Mouse (Mus musculus) E14TG2a.4 (cell line): ENCODE measurements at regions not wholly inside any gene's neighbourhood (a gene's known extent, or its start where the extent isn't known, plus 50 kb on each side); places are given as distances from the start of the nearest gene placed in this dataset.
A peak's percentile ranks its signal among the peaks of the same experiment; 100 is the strongest.

Experiments
- H3K27me3 ChIP-seq: 2 replicates; pipeline ENCODE4 v1.6.1; 2014; ENCODE audit warnings: low read length, control low read depth; ENCODE audit not compliant: insufficient read depth
- H3K36me3 ChIP-seq: 2 replicates; pipeline ENCODE4 v1.6.1; 2014; ENCODE audit warnings: low read length, control low read depth; ENCODE audit not compliant: insufficient read depth
- H3K4me1 ChIP-seq: replicated peaks from 2 replicates; pipeline ENCODE4 v1.6.1; 2014; ENCODE audit warnings: low read depth, low read length, control low read depth
- H3K4me3 ChIP-seq: replicated peaks from 2 replicates; pipeline ENCODE4 v1.5.1; 2014; ENCODE audit warnings: mild to moderate bottlenecking, low read length
- H3K9me3 ChIP-seq: 2 replicates; pipeline ENCODE4 v1.6.1; 2014; ENCODE audit warnings: low read length, control low read depth
- CTCF ChIP-seq: conservative IDR thresholded peaks from 2 replicates; pipeline ENCODE4 v1.5.1; 2014; ENCODE audit warnings: low read length
- NANOG ChIP-seq: IDR thresholded peaks from 2 replicates; pipeline ENCODE4 v1.6.1; 2014; ENCODE audit warnings: borderline replicate concordance, low read length, mixed read lengths
- POU5F1 ChIP-seq: IDR thresholded peaks from 2 replicates; pipeline ENCODE4 v1.6.1; 2014; ENCODE audit warnings: low read length, borderline replicate concordance

DNA sequence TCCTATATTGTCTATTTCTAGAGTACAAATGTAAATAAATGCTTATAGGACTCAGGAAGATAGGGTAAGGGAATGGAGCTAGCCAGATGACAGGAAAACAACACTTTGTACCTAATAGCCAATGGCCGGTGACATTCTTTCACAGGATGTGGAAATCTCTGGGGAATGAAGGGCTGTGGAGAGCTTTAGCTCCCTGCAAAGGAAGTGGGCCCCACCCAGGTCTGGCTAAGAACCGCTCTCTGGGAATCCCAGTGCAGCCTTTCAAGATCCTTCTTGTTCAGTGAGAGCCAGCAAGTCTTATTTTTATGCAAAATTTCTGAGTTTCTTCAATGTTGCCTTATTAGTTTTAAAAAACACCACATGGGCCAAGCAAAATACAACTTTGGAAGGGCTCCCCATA, 54.7 kb upstream of the Pappa2 start:
- Histone ChIP-seq H3K4me1 (no peaks in the 10 kb centered on the region; the same call in 1 of the 2 replicates), H3K27me3 (no peaks in the 10 kb centered on the region), H3K9me3 (no peaks in the 10 kb centered on the region), H3K36me3 (no peaks in the 10 kb centered on the region), H3K4me3 (no peak overlapping the region)
- TF ChIP-seq CTCF (no peak), NANOG (no peak), POU5F1 (no peak)

DNA sequence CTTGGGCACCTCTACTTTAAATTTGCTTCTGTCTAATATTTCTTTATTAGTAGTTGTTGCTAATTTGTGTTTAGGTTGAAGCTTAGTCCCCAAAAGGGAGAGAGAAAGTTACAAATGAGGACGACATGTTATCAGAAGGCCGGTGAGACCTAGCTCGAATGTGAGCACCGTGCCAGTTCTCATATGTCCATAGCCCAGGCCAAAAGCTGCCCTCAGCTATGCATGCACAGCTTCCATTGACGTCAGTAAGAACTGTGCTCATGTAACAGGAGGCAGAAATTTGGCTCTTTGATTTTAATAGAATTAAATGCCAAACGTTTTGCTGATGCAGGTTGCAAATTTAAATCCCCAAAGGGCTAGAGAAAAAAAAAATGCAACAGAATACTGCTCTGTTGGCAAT, 56.1 kb upstream of the Pappa2 start:
- H3K9me3 ChIP-seq, result no peaks in the 10 kb centered on the region
- no peaks in the 10 kb centered on the region for H3K36me3 ChIP-seq
- no peaks in the 10 kb centered on the region; the same call in 1 of the 2 replicates for H3K4me1 ChIP-seq
- no peak overlapping the region for H3K4me3 ChIP-seq
- TF ChIP-seq NANOG, result no peak
- no peak for TF ChIP-seq CTCF
- no peak for TF ChIP-seq POU5F1
- H3K27me3 ChIP-seq, result no peaks in the 10 kb centered on the region

DNA sequence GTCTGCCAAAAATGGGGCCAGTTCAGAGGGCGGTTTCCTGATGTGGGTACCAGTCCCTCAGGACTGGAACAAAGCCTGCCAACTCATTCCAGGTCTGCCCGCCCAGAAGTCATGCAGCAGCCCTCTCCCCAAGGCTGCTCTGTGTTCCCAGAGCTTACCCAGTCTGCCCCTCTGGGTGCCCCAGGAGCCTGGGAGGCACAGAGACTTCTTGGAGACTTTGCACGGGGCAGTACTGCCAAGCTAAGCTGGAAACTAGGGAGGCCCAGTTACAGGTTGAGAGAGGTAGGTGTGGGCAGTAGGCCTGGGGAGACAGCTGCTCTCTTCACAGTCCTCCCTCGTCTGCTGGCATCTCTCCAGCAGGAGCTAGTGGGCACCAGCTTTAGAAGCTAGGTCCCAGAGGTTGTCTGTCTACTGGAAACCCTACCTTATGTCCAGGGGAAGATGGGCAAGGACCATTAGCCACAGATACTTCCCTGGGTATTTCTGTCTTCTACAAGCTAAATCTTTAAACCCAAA, 65.6 kb upstream of the Pappa2 start:
- no peaks in the 10 kb centered on the region for H3K4me1 ChIP-seq
- TF ChIP-seq POU5F1 (no peak), NANOG (no peak), CTCF (no peak)
- no peaks in the 10 kb centered on the region for H3K27me3 ChIP-seq
- H3K4me3 ChIP-seq, result no peak overlapping the region
- H3K9me3 ChIP-seq, result no peaks in the 10 kb centered on the region
- no peaks in the 10 kb centered on the region for H3K36me3 ChIP-seq

DNA sequence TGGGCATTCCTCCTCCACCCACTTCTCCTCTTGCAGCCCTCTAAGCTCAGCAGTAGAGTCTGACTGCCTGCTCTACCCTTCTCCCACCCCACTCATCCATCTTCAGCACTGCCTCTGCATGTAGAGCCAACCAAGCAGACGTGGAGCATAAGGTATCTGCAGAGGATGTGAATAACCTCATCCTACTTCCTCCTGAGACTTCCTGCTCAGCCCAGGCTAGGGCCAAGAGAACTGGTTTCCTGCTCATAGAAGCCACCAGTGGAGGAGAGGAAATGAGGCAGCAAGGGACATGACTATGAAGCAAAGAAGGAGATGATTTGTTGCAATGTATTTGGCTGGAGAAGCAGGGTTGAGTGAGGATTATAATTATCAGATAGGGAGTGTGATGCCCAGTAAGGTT, 84.7 kb upstream of the Pappa2 start:
- Histone ChIP-seq H3K9me3 (no peaks in the 10 kb centered on the region), H3K36me3 (no peaks in the 10 kb centered on the region), H3K27me3 (no peaks in the 10 kb centered on the region), H3K4me1 (no peaks in the 10 kb centered on the region), H3K4me3 (no peak overlapping the region)
- TF ChIP-seq POU5F1 (no peak), NANOG (no peak)

DNA sequence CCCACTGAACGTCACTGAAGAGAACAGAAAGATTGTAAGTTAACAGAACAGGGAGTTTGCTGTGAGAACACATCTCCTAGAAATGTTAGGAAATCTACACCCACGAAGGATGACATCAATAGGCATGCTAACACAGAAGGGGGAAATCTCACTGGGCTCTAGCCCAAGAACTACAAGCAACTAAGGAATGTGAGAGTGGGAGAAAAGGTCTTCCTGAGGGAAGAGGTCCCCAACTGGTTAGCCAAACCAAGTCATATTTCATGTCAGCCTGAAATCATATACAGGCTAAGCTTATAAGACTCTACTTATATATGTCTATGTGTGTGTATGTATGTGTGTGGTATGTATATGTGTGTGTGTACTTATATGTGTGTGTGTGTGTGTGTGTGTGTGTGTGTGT, 118.9 kb upstream of the Pappa2 start:
- Histone ChIP-seq H3K4me3 (no peak overlapping the region), H3K4me1 (no peaks in the 10 kb centered on the region), H3K9me3 (no peaks in the 10 kb centered on the region), H3K27me3 (no peaks in the 10 kb centered on the region), H3K36me3 (no peaks in the 10 kb centered on the region)
- no peak for TF ChIP-seq NANOG
- TF ChIP-seq CTCF, result no peak
- no peak for TF ChIP-seq POU5F1

DNA sequence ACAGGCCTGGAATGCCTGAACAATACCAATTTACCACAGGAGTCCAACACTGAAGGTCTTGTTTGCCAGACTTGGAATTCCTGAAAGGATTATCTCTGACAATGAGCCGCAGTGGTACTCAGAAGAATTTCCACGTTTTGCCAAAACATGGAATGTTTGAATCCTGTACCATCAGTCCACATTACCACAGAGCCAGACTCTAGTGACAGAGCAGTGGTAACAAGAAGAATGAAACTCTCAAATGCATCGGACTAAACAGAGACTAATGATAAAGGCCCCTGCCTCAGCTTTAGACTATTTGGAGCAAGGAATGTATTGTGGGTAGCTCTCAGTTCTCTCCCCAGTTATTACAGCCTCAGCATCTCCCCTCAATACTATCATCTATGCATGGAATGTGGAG, 109.9 kb upstream of the Cop1 start:
- H3K4me3 ChIP-seq, result no peak overlapping the region
- H3K4me1 ChIP-seq, result no peaks in the 10 kb centered on the region
- H3K27me3 ChIP-seq, result no peaks in the 10 kb centered on the region
- no peaks in the 10 kb centered on the region for H3K36me3 ChIP-seq
- H3K9me3 ChIP-seq, result no peaks in the 10 kb centered on the region
- TF ChIP-seq NANOG (no peak), POU5F1 (no peak), CTCF (no peak)

DNA sequence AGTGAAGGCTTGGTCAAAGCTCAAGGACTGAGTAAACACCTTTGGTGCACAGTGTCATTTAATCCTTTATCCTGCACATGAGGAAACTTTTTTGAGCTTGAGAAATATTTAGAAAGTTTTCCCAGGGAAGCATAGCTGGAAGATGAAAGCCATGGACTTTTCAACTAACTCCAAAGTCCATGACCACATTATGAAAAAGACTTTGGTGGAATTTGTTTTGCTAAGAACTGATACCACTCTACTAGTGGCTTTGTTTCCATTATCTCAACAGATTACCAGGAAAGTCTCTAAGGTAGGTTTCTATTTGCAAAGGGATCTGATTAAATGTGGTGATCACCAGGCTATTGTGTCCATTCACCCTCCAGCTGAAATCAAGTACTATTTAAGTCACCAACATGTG, 107.2 kb upstream of the Cop1 start:
- H3K9me3 ChIP-seq, result no peaks in the 10 kb centered on the region
- no peak overlapping the region for H3K4me3 ChIP-seq
- TF ChIP-seq POU5F1 (no peak), CTCF (no peak), NANOG (no peak)
- H3K36me3 ChIP-seq, result no peaks in the 10 kb centered on the region
- H3K27me3 ChIP-seq, result no peaks in the 10 kb centered on the region
- H3K4me1 ChIP-seq, result no peaks in the 10 kb centered on the region

DNA sequence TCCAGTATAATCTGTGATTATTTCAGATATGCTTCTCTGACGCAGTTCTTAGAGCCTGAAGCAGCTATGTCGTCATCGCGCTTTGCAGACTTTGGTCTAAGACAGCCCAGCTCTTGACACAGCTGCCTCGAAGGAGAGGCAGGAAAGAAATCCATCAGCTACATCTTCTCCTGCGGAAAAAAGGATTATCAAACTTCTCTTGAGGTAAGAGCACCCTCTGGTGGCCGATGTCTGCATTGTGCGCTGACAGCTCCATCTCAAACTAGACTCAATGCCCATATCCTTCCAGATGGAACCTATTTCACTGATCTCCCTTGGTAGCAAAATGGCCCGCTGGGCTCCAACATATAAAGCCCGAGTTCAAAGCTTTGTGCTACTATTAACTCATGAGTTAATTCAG, 96.8 kb upstream of the Cop1 start:
- TF ChIP-seq POU5F1, result no peak
- TF ChIP-seq CTCF, result peak; percentile 81
- Histone ChIP-seq H3K27me3 (no peaks in the 10 kb centered on the region), H3K9me3 (no peaks in the 10 kb centered on the region), H3K36me3 (no peaks in the 10 kb centered on the region), H3K4me1 (no peaks in the 10 kb centered on the region), H3K4me3 (no peak overlapping the region)

DNA sequence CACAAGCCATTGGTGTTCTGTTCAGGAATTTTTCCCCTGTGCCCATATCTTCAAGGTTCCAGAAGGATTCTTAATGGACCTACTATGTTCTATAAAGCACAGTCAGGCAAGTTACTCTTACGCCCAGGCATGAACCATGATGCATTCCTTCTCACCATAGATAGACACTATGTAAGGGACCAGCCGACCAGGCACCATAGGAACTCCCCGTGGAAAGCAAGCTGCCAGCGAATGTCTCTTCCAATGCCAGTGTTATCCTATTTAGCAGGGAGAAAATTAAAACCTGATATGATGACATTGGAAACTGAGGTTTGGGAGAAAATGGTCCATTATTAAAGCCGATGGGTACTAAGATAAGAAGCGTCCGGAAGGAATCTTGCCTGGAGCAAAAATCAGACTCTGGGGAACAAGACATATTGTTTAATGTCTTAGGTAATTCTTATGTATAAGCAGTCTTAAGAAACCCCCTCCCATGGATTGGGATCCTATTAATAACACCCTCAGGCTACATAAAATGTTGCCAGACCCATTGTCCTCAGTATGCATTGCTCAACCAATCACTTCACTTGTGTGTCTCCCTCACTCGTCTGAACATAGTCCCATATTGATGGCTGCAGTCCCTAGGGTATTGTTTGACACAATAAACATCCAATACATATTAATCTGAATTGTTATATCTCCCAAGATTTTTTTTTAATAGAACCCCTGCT, 84.2 kb upstream of the Cop1 start:
- no peaks in the 10 kb centered on the region for H3K36me3 ChIP-seq
- no peaks in the 10 kb centered on the region for H3K27me3 ChIP-seq
- H3K4me1 ChIP-seq, result no peaks in the 10 kb centered on the region
- no peak for TF ChIP-seq NANOG
- TF ChIP-seq POU5F1, result no peak
- no peak for TF ChIP-seq CTCF
- no peaks in the 10 kb centered on the region for H3K9me3 ChIP-seq
- H3K4me3 ChIP-seq, result no peak overlapping the region
